Mouse (Mus musculus) stomach, postnatal 0 days (tissue): ENCODE measurements at regions not wholly inside any gene's neighbourhood (a gene's known extent, or its start where the extent isn't known, plus 50 kb on each side); places are given as distances from the start of the nearest gene placed in this dataset.

Experiments used
- ATAC-seq: fragments of 200-750 bp; cut with Nextera tagmentation; 2 replicates; pipeline ENCODE4 v1.8.0; 2017; ENCODE audit not compliant: low FRiP score, low TSS enrichment
- DNase-seq: peaks from one replicate; pipeline ENCODE4 v3.0.0-alpha.2; 2016; ENCODE audit warnings: low spot score
- H3K27ac ChIP-seq: fragments of 300-500 bp; sonication (generic); replicated peaks from 2 replicates; pipeline ENCODE4 v1.5.1; 2014; ENCODE audit warnings: mild to moderate bottlenecking, control low read depth
- H3K27me3 ChIP-seq: fragments of 300-500 bp; sonication (generic); 2 replicates; pipeline ENCODE4 v1.6.1; 2014; ENCODE audit warnings: low read length; ENCODE audit not compliant: control insufficient read depth, insufficient read depth
- H3K36me3 ChIP-seq: fragments of 300-500 bp; sonication (generic); 2 replicates; pipeline ENCODE4 v1.6.1; 2014; ENCODE audit warnings: low read length, mixed read lengths; ENCODE audit not compliant: control insufficient read depth, insufficient read depth
- H3K4me1 ChIP-seq: fragments of 300-500 bp; sonication (generic); replicated peaks from 2 replicates; pipeline ENCODE4 v1.6.1; 2014; ENCODE audit warnings: antibody characterized with exemption; ENCODE audit not compliant: control insufficient read depth, insufficient read depth
- H3K4me2 ChIP-seq: fragments of 300-500 bp; sonication (generic); replicated peaks from 2 replicates; pipeline ENCODE4 v1.6.1; 2014; ENCODE audit warnings: low read depth, mild to moderate bottlenecking, control low read depth, moderate library complexity
- H3K4me3 ChIP-seq: fragments of 300-500 bp; sonication (generic); 2 replicates; pipeline ENCODE4 v1.5.1; 2014; ENCODE audit warnings: low read depth, low read length, control low read depth
- H3K9ac ChIP-seq: fragments of 300-500 bp; sonication (generic); 2 replicates; pipeline ENCODE4 v1.6.1; 2014; ENCODE audit warnings: mild to moderate bottlenecking, low read length, control low read depth, mixed read lengths
- H3K9me3 ChIP-seq: fragments of 300-500 bp; sonication (generic); 2 replicates; pipeline ENCODE4 v1.6.1; 2016; ENCODE audit warnings: low read length; ENCODE audit not compliant: control insufficient read depth
- CTCF ChIP-seq: IDR thresholded peaks from 2 replicates; pipeline ENCODE4 v1.5.1; 2016; ENCODE audit warnings: antibody characterized with exemption, low read depth, mild to moderate bottlenecking, moderate library complexity
- EP300 ChIP-seq: optimal IDR thresholded peaks from 2 replicates; pipeline ENCODE3; 2016; ENCODE audit warnings: antibody characterized with exemption
- WGBS: fragments of 180-500 bp; shearing (Covaris S2); extraction: QIAGEN DNeasy Blood & Tissue Kit; methylation state at CpG from one replicate; pipeline ENCODE4 v1.1.7; 2014; 5-methylcytosine and 5-hydroxymethylcytosine counted together

DNA sequence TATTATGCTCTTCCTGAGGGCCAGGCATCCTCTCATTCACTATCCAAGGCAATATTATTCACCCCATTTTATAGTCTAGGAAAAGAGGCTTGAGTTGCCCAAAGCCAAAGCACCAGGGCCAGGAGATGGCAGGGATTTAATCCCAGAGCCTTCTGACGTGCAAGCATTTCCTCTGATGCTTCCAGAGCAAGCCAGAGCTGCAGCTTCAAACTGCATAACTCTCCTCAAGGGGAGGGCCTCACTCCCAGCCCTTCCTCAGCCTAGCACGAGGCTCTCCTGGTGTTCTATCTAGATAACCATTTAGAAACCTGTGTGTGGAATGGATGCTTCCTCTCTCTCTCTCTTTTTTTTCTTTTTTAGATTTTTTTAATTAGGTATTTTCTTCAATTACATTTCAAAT is 130.0 kb upstream of the Syt13 start:
- no peak overlapping the region for H3K9ac ChIP-seq
- no peaks in the 10 kb centered on the region for H3K27me3 ChIP-seq
- no peaks in the 10 kb centered on the region for H3K4me1 ChIP-seq
- DNase-seq (no peak), ATAC-seq (no peak)
- H3K9me3 ChIP-seq: no peaks in the 10 kb centered on the region
- no peaks in the 10 kb centered on the region for H3K36me3 ChIP-seq
- TF ChIP-seq EP300 (no peak), CTCF (no peak)
- H3K4me2 ChIP-seq: no peak overlapping the region
- H3K4me3 ChIP-seq: no peak overlapping the region
- no peak overlapping the region for H3K27ac ChIP-seq
- 31% methylated on average over 2 of the region's 2 CpGs for WGBS

DNA sequence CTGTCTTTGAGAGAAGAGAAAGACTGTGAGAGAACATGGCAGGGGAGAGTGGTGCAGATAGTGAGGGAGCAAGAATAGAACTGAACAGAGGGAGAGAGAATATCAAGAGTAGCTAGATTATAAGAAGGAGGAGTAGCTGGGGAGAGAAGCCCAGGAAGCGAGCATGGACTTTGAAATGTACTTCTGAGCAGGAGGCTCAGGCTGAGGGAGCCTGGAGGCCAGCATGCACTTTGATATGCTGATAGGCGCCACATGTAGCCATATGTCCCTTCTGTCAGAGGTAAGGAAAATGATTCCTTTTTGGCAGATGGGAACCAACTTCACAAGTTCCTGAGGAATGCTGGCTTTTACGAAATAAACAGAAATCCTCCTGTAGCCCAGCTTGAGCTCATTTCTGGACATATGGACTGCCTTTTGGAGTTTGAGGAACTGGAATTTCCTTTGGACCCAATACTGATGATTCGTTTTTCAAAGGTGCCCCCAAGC is 126.9 kb upstream of the Syt13 start:
- 50% methylated on average over 4 of the region's 4 CpGs for WGBS
- no peaks in the 10 kb centered on the region for H3K36me3 ChIP-seq
- no peak overlapping the region for H3K4me2 ChIP-seq
- no peak for DNase-seq
- ATAC-seq: no peak
- H3K9me3 ChIP-seq: no peaks in the 10 kb centered on the region
- H3K4me1 ChIP-seq: no peaks in the 10 kb centered on the region
- H3K27ac ChIP-seq: no peak overlapping the region
- no peak overlapping the region for H3K9ac ChIP-seq
- no peak for TF ChIP-seq CTCF
- TF ChIP-seq EP300: no peak
- no peaks in the 10 kb centered on the region for H3K27me3 ChIP-seq
- no peak overlapping the region for H3K4me3 ChIP-seq

DNA sequence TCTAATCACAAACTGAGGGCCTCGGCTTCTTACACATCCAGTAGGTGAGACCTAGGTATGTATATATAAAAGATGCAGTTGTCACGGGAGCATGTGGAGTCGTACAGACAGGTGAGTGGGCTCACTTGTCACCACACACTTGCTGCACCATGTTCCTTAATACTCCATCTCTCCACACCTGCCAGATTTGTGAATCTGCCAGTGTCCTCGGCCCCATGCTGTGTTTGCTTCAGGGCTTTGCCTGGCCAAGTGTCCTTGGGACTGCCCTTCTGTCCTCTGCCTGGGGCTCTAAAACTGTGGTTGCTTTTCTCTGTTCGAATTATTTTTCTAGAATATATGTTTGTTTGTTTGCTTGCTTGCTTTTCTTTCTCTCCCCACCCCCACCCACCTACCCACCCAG is 126.0 kb upstream of the Syt13 start:
- Histone ChIP-seq H3K36me3 (no peaks in the 10 kb centered on the region), H3K27me3 (no peaks in the 10 kb centered on the region), H3K27ac (no peak overlapping the region), H3K4me1 (no peaks in the 10 kb centered on the region), H3K4me2 (no peak overlapping the region), H3K9me3 (no peaks in the 10 kb centered on the region), H3K9ac (no peak overlapping the region), H3K4me3 (no peak overlapping the region)
- DNase-seq: no peak
- 85% methylated on average over 5 of the region's 5 CpGs for WGBS
- TF ChIP-seq EP300 (no peak), CTCF (no peak)
- no peak for ATAC-seq

DNA sequence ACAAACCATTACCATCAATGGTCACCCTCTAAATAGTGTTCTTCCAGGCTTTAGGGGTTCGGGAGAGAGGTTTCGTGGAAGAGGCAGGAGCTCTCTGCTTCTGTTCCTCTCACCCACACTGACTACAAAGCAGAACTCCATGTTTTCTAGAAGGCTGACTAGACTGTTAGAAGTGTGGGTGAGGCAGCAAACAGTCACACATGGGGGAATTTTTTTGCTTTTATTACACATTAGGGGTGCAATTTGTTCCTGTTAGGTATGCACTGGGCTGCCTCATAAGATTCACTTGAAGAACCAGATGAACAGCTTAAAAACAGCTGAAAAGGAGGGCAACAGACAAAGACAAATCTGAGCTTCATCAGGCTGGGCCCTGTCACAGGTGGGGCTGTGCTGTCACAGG is 124.5 kb upstream of the Syt13 start:
- ATAC-seq (no peak), DNase-seq (no peak)
- 79% methylated on average over 2 of the region's 2 CpGs for WGBS
- H3K9me3 ChIP-seq: no peaks in the 10 kb centered on the region
- H3K36me3 ChIP-seq: no peaks in the 10 kb centered on the region
- H3K4me2 ChIP-seq: no peak overlapping the region
- H3K27ac ChIP-seq: no peak overlapping the region
- H3K4me1 ChIP-seq: no peaks in the 10 kb centered on the region
- H3K4me3 ChIP-seq: no peak overlapping the region
- H3K9ac ChIP-seq: no peak overlapping the region
- no peak for TF ChIP-seq CTCF
- no peak for TF ChIP-seq EP300
- no peaks in the 10 kb centered on the region for H3K27me3 ChIP-seq

DNA sequence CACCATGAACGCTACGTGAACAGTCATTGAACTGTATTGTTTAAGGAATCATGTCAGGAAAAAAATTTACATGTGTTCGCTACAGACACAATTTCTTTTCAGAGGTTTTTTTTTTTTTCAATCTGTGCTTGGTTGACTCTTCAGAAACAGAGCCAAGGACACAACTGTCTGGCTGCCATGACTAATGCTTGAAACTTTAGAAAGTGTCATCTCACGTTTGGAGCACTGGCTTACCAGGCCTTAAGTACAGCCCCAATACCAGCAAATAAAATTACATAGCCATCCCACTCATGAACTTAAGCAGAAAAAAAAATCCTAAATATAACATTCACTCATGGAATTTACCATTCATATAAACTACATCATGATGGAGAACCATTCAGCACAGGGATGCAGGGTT is 115.1 kb upstream of the Syt13 start:
- WGBS: 73% methylated on average over 4 of the region's 4 CpGs
- H3K4me3 ChIP-seq: no peak overlapping the region
- no peaks in the 10 kb centered on the region for H3K9me3 ChIP-seq
- DNase-seq: no peak
- no peak overlapping the region for H3K9ac ChIP-seq
- no peak for ATAC-seq
- H3K27me3 ChIP-seq: no peaks in the 10 kb centered on the region
- TF ChIP-seq CTCF (no peak), EP300 (no peak)
- no peaks in the 10 kb centered on the region for H3K4me1 ChIP-seq
- no peak overlapping the region for H3K27ac ChIP-seq
- H3K4me2 ChIP-seq: no peak overlapping the region
- no peaks in the 10 kb centered on the region for H3K36me3 ChIP-seq

DNA sequence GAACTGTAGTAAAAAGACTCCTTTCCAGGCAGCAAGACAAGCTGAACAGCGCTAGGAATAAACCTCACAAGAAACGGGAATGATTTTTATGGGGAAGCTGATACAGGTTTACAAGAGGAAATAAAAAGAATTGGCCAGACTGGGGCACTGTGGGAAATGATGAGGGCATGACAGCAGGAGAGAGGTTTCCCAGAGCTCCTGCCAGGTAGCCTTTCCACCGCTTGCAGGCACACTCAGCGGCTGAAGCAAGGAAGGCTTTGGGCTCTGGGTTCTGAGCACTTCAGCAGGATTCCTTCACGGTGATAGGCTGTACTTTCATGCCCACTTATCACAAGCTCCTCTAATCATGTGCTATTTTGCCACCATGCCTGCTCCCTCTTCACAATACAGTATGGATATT is 114.2 kb upstream of the Syt13 start:
- Histone ChIP-seq H3K4me1 (no peaks in the 10 kb centered on the region), H3K9ac (no peak overlapping the region), H3K4me3 (no peak overlapping the region), H3K36me3 (no peaks in the 10 kb centered on the region), H3K9me3 (no peaks in the 10 kb centered on the region), H3K4me2 (no peak overlapping the region), H3K27me3 (no peaks in the 10 kb centered on the region), H3K27ac (no peak overlapping the region)
- DNase-seq (no peak), ATAC-seq (no peak)
- TF ChIP-seq EP300 (no peak), CTCF (no peak)
- 72% methylated on average over 5 of the region's 5 CpGs for WGBS
